Mouse (Mus musculus): ENCODE measurements around the gene Cd300lf. TPM values are rescaled to one million over a fixed set of nuclear protein-coding genes. Genes with fewer than 3 reads are reported as not detected.

The Cd300lf gene
- polyA plus RNA-seq, 1 experiment from 2014 or later, result 0.15 TPM

GRCm38 (mm10) chr11:115157933-115158719 is 24.3 kb upstream of the Cd300lf start:
- no peak overlapping the region for H3K27ac ChIP-seq (replicated peaks)
- H3K27me3 ChIP-seq, result peaks cover 87% of the 10 kb centered on the region
- H3K36me3 ChIP-seq, result no peaks in the 10 kb centered on the region
- 41% methylated on average over 12 of the region's 12 CpGs for WGBS
- H3K4me3 ChIP-seq, result no peak overlapping the region
- peaks cover 22% of the 10 kb centered on the region for H3K4me1 ChIP-seq
- H3K4me2 ChIP-seq (replicated peaks), result no peak overlapping the region
- 0 out of 2 replicates have a peak, but pooled peaks cover 2% of the 10 kb centered on the region for H3K9me3 ChIP-seq
- 0 out of 2 replicates have a peak overlapping the region, but pooled peaks have one; percentile 11 for H3K9ac ChIP-seq (replicated peaks)
- ATAC-seq (ENCODE audit: low FRiP score, low read depth), result no peak

GRCm38 (mm10) chr11:115155053-115155634 is 21.4 kb upstream of the Cd300lf start:
- Histone ChIP-seq H3K4me2 (replicated peaks) (no peak overlapping the region), H3K4me3 (no peak overlapping the region), H3K4me1 (peaks cover 24% of the 10 kb centered on the region), H3K36me3 (no peaks in the 10 kb centered on the region), H3K27me3 (peaks cover 74% of the 10 kb centered on the region), H3K9ac (replicated peaks) (no peak overlapping the region), H3K27ac (replicated peaks) (no peak overlapping the region), H3K9me3 (0 out of 2 replicates have a peak, but pooled peaks cover 2% of the 10 kb centered on the region)
- 11% methylated on average over 5 of the region's 5 CpGs for WGBS
- no peak for ATAC-seq (ENCODE audit: low FRiP score, low read depth)

- H3K4me1 ChIP-seq, result peaks cover 24% of the 10 kb centered on the region
- H3K9ac ChIP-seq (replicated peaks), result no peak overlapping the region
- WGBS, result 1% methylated on average over 35 of the region's 35 CpGs
- peak overlapping the region; percentile 30 for H3K4me3 ChIP-seq
- H3K27ac ChIP-seq (replicated peaks), result no peak overlapping the region
- H3K27me3 ChIP-seq, result peaks cover 68% of the 10 kb centered on the region
- peak overlapping the region; percentile 44 for H3K4me2 ChIP-seq (replicated peaks)
- H3K9me3 ChIP-seq, result no peaks in the 10 kb centered on the region
- no peaks in the 10 kb centered on the region for H3K36me3 ChIP-seq
- peak; percentile 62 for ATAC-seq (ENCODE audit: low FRiP score, low read depth)
Observed at GRCm38 (mm10) chr11:115153699-115154292, 20.0 kb upstream of the Cd300lf start.

GRCm38 (mm10) chr11:115153088-115153487 is 19.3 kb upstream of the Cd300lf start:
- Histone ChIP-seq H3K4me2 (replicated peaks) (no peak overlapping the region), H3K4me1 (peaks cover 18% of the 10 kb centered on the region), H3K9ac (replicated peaks) (no peak overlapping the region), H3K36me3 (no peaks in the 10 kb centered on the region), H3K9me3 (no peaks in the 10 kb centered on the region), H3K27me3 (peaks cover 61% of the 10 kb centered on the region), H3K27ac (replicated peaks) (no peak overlapping the region), H3K4me3 (no peak overlapping the region)
- ATAC-seq (ENCODE audit: low FRiP score, low read depth), result no peak
- 73% methylated on average over 9 of the region's 9 CpGs for WGBS

- peaks cover 51% of the 10 kb centered on the region for H3K27me3 ChIP-seq
- H3K36me3 ChIP-seq, result no peaks in the 10 kb centered on the region
- WGBS, result 5% methylated on average over 15 of the region's 15 CpGs
- H3K9me3 ChIP-seq, result no peaks in the 10 kb centered on the region
- H3K27ac ChIP-seq (replicated peaks), result no peak overlapping the region
- peaks cover 15% of the 10 kb centered on the region for H3K4me1 ChIP-seq
- H3K4me3 ChIP-seq, result peak overlapping the region; percentile 34
- ATAC-seq (ENCODE audit: low FRiP score, low read depth), result peak; percentile 85
- H3K4me2 ChIP-seq (replicated peaks), result peak overlapping the region; percentile 51
- H3K9ac ChIP-seq (replicated peaks), result peak overlapping the region; percentile 37
Observed at GRCm38 (mm10) chr11:115151755-115152429, 18.1 kb upstream of the Cd300lf start.

- H3K9ac ChIP-seq (replicated peaks), result no peak overlapping the region
- ATAC-seq (ENCODE audit: low FRiP score, low read depth), result no peak
- H3K9me3 ChIP-seq, result no peaks in the 10 kb centered on the region
- no peaks in the 10 kb centered on the region for H3K36me3 ChIP-seq
- H3K27me3 ChIP-seq, result peaks cover 42% of the 10 kb centered on the region
- no peak overlapping the region for H3K4me2 ChIP-seq (replicated peaks)
- H3K27ac ChIP-seq (replicated peaks), result no peak overlapping the region
- 80% methylated on average over 6 of the region's 6 CpGs for WGBS
- H3K4me1 ChIP-seq, result peaks cover 15% of the 10 kb centered on the region
- H3K4me3 ChIP-seq, result no peak overlapping the region
Observed at GRCm38 (mm10) chr11:115150741-115151254, 17.0 kb upstream of the Cd300lf start.

- no peak overlapping the region for H3K27ac ChIP-seq (replicated peaks)
- no peak overlapping the region for H3K4me2 ChIP-seq (replicated peaks)
- no peak for ATAC-seq (ENCODE audit: low FRiP score, low read depth)
- peaks cover 12% of the 10 kb centered on the region for H3K27me3 ChIP-seq
- no peaks in the 10 kb centered on the region for H3K9me3 ChIP-seq
- 82% methylated on average over 4 of the region's 4 CpGs for WGBS
- H3K4me1 ChIP-seq, result peaks cover 8% of the 10 kb centered on the region; the same call in 1 of the 2 replicates
- no peak overlapping the region for H3K9ac ChIP-seq (replicated peaks)
- no peaks in the 10 kb centered on the region for H3K36me3 ChIP-seq
- H3K4me3 ChIP-seq, result no peak overlapping the region
Observed at GRCm38 (mm10) chr11:115147813-115148212, 14.0 kb upstream of the Cd300lf start.

GRCm38 (mm10) chr11:115141970-115142369 is 8.2 kb upstream of the Cd300lf start:
- no peaks in the 10 kb centered on the region for H3K9me3 ChIP-seq
- no peak overlapping the region for H3K27ac ChIP-seq (replicated peaks)
- ATAC-seq (ENCODE audit: low FRiP score, low read depth), result no peak

GRCm38 (mm10) chr11:115138597-115139262 is 4.9 kb upstream of the Cd300lf start:
- Histone ChIP-seq H3K27me3 (no peaks in the 10 kb centered on the region), H3K4me1 (no peaks in the 10 kb centered on the region), H3K4me2 (replicated peaks) (no peak overlapping the region), H3K36me3 (no peaks in the 10 kb centered on the region), H3K27ac (replicated peaks) (no peak overlapping the region), H3K9me3 (no peaks in the 10 kb centered on the region), H3K9ac (replicated peaks) (no peak overlapping the region), H3K4me3 (no peak overlapping the region)
- ATAC-seq (ENCODE audit: low FRiP score, low read depth), result no peak
- WGBS, result 77% methylated on average over 5 of the region's 5 CpGs

More at GRCm38 (mm10) chr11:115141970-115142369, 8.2 kb upstream of the Cd300lf start:
- H3K27me3 ChIP-seq, result no peaks in the 10 kb centered on the region
- H3K4me2 ChIP-seq (replicated peaks), result no peak overlapping the region
- no peak overlapping the region for H3K4me3 ChIP-seq
- no peaks in the 10 kb centered on the region for H3K4me1 ChIP-seq
- WGBS, result 89% methylated on average over 2 of the region's 2 CpGs
- no peaks in the 10 kb centered on the region for H3K36me3 ChIP-seq
- H3K9ac ChIP-seq (replicated peaks), result no peak overlapping the region

- no peak overlapping the region for H3K9ac ChIP-seq (replicated peaks)
- no peaks in the 10 kb centered on the region for H3K36me3 ChIP-seq
- no peaks in the 10 kb centered on the region for H3K27me3 ChIP-seq
- no peak for ATAC-seq (ENCODE audit: low FRiP score, low read depth)
- no peak overlapping the region for H3K27ac ChIP-seq (replicated peaks)
- WGBS, result 86% methylated on average over 8 of the region's 8 CpGs
- no peak overlapping the region for H3K4me2 ChIP-seq (replicated peaks)
- no peaks in the 10 kb centered on the region for H3K4me1 ChIP-seq
- no peaks in the 10 kb centered on the region for H3K9me3 ChIP-seq
- no peak overlapping the region for H3K4me3 ChIP-seq
Observed at GRCm38 (mm10) chr11:115131768-115132381, 1.9 kb downstream of the Cd300lf start.

Measured in midbrain, embryonic 12.5 days (tissue).